Mouse (Mus musculus) embryonic facial prominence, embryonic 11.5 days (tissue): Measurements from ENCODE around the gene Specc1. TPM values are rescaled to one million over a fixed set of nuclear protein-coding genes. Genes with fewer than 3 reads are reported as not detected.

Experiments
- ATAC-seq: fragments of 200-750 bp; cut with Nextera tagmentation; replicated peaks from 2 replicates; pipeline ENCODE4 v1.8.0; 2017; ENCODE audit warnings: low read depth; ENCODE audit not compliant: insufficient number of reproducible peaks, low FRiP score, low TSS enrichment
- DNase-seq: peaks from one replicate; pipeline ENCODE4 v3.0.0-alpha.2; 2015; ENCODE audit warnings: low spot score
- H3K27ac ChIP-seq: fragments of 300-500 bp; sonication (generic); replicated peaks from 2 replicates; pipeline ENCODE4 v1.5.1; 2014; ENCODE audit warnings: mild to moderate bottlenecking, low read depth, low read length, control low read depth
- H3K27me3 ChIP-seq: fragments of 300-500 bp; sonication (generic); 2 replicates; pipeline ENCODE4 v1.6.1; 2014; ENCODE audit warnings: mild to moderate bottlenecking, low read length, moderate library complexity, mixed read lengths; ENCODE audit not compliant: control insufficient read depth, insufficient read depth
- H3K36me3 ChIP-seq: fragments of 300-500 bp; sonication (generic); replicated peaks from 2 replicates; pipeline ENCODE4 v1.6.1; 2014; ENCODE audit warnings: low read depth, mild to moderate bottlenecking, low read length, moderate library complexity, mixed read lengths; ENCODE audit not compliant: control insufficient read depth, insufficient read depth
- H3K4me1 ChIP-seq: fragments of 300-500 bp; sonication (generic); 2 replicates; pipeline ENCODE4 v1.6.1; 2014; ENCODE audit warnings: low read length, mixed read lengths; ENCODE audit not compliant: control insufficient read depth, insufficient read depth
- H3K4me2 ChIP-seq: fragments of 300-500 bp; sonication (generic); 2 replicates; pipeline ENCODE4 v1.6.1; 2014; ENCODE audit warnings: low read depth, mild to moderate bottlenecking, control low read depth, low read length, moderate library complexity
- H3K4me3 ChIP-seq: fragments of 300-500 bp; sonication (generic); 2 replicates; pipeline ENCODE4 v1.5.1; 2014; ENCODE audit warnings: low read depth, low read length, control low read depth
- H3K9ac ChIP-seq: fragments of 300-500 bp; sonication (generic); replicated peaks from 2 replicates; pipeline ENCODE4 v1.6.1; 2014; ENCODE audit warnings: mild to moderate bottlenecking, control low read depth, low read length
- H3K9me3 ChIP-seq: fragments of 300-500 bp; sonication (generic); replicated peaks from 2 replicates; pipeline ENCODE4 v1.6.1; 2016; ENCODE audit warnings: mild to moderate bottlenecking, low read length, inconsistent platforms, mixed read lengths; ENCODE audit not compliant: control insufficient read depth
- WGBS: fragments of 180-500 bp; shearing (Covaris S2); extraction: QIAGEN DNeasy Blood & Tissue Kit; methylation state at CpG from one replicate; pipeline ENCODE4 v1.1.7; 2014; 5-methylcytosine and 5-hydroxymethylcytosine counted together
- polyA plus RNA-seq: library from polyadenylated mRNA; unstranded; fragments of >200 nt; fragmentation: Nextera tagmentation; extraction: Ambion mirVana; gene quantifications from 2 replicates; pipeline ENCODE4 v1.2.1, GENCODE M21; 2014

Specc1 gene
- polyA plus RNA-seq, 1 experiment from 2014 or later, result 17.2 TPM

DNA sequence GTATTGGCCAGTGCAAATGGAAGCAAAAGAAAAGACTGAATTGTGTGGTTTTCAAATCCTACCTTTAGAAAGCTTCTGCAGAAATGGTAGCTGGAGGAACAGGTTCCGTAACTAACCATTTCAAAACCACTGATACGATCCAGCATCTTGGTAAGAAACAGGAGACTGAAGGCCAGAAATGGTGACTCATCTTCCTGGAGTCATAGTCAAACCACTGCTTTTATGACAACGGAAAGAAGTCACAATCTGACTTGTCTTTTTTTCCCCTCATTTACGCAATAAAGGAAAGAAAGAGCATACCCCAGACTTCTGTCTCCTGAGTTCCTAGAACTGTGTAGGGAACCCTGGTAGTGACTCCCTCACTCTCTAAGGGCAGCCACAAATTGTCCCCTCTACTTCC lies 228.3 kb downstream of the Specc1 start:
- H3K9me3 ChIP-seq, result no peaks in the 10 kb centered on the region
- H3K4me3 ChIP-seq, result no peak overlapping the region
- H3K27me3 ChIP-seq, result no peaks in the 10 kb centered on the region
- ATAC-seq, result no peak
- no peak overlapping the region for H3K4me2 ChIP-seq
- DNase-seq, result no peak
- 90% methylated on average over 4 of the region's 4 CpGs for WGBS
- no peaks in the 10 kb centered on the region for H3K36me3 ChIP-seq
- no peak overlapping the region for H3K9ac ChIP-seq
- no peak overlapping the region for H3K27ac ChIP-seq
- no peaks in the 10 kb centered on the region for H3K4me1 ChIP-seq

GRCm38 (mm10) chr11:62187074-62187473 lies 230.5 kb downstream of the Specc1 start:
- ATAC-seq, result no peak
- Histone ChIP-seq H3K4me1 (no peaks in the 10 kb centered on the region), H3K4me2 (no peak overlapping the region), H3K4me3 (no peak overlapping the region), H3K27ac (no peak overlapping the region), H3K9ac (no peak overlapping the region), H3K36me3 (no peaks in the 10 kb centered on the region; the same call in 1 of the 2 replicates), H3K9me3 (no peaks in the 10 kb centered on the region), H3K27me3 (no peaks in the 10 kb centered on the region)
- no peak for DNase-seq
- 91% methylated on average over 8 of the region's 8 CpGs for whole genome bisulfite sequencing

DNA sequence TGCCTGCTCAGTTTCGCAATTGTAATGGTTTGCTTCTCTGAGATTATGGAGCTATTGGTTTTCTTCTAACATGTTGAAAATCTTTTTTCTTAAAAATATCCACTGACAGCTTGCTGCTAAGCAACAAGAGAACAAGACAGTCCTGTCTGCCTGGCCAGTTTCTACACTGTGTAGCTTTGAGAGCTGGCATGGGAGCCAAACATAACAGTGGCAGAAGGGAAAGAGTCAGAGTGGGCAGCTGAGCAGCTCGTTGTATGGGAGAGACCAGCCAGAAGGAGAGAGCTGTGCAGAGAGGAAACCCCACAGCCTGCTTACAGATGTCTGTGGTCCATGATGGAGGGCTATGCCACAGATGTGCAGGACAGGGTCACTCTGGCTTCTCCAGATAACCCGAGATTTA lies 235.5 kb downstream of the Specc1 start:
- no peaks in the 10 kb centered on the region for H3K9me3 ChIP-seq
- H3K4me1 ChIP-seq, result no peaks in the 10 kb centered on the region
- no peak for DNase-seq
- H3K9ac ChIP-seq, result no peak overlapping the region
- 87% methylated on average over 3 of the region's 3 CpGs for WGBS
- no peak overlapping the region for H3K27ac ChIP-seq
- no peak for ATAC-seq
- no peak overlapping the region for H3K4me3 ChIP-seq
- no peaks in the 10 kb centered on the region; the same call in 1 of the 2 replicates for H3K36me3 ChIP-seq
- H3K4me2 ChIP-seq, result no peak overlapping the region
- no peaks in the 10 kb centered on the region for H3K27me3 ChIP-seq

- no peak for ATAC-seq
- Histone ChIP-seq H3K4me2 (no peak overlapping the region), H3K4me1 (no peaks in the 10 kb centered on the region), H3K9ac (no peak overlapping the region), H3K27ac (no peak overlapping the region), H3K27me3 (no peaks in the 10 kb centered on the region), H3K36me3 (no peaks in the 10 kb centered on the region; the same call in 1 of the 2 replicates), H3K4me3 (no peak overlapping the region), H3K9me3 (no peaks in the 10 kb centered on the region)
- DNase-seq, result no peak
- 87% methylated on average over 3 of the region's 3 CpGs for WGBS
These were observed 236.6 kb downstream of the Specc1 start for GRCm38 (mm10) chr11:62193116-62193515.

- H3K4me3 ChIP-seq, result no peak overlapping the region
- no peak overlapping the region for H3K27ac ChIP-seq
- no peaks in the 10 kb centered on the region for H3K9me3 ChIP-seq
- no peak for ATAC-seq
- H3K36me3 ChIP-seq, result no peaks in the 10 kb centered on the region; the same call in 1 of the 2 replicates
- no peak overlapping the region for H3K4me2 ChIP-seq
- no peak for DNase-seq
- no peak overlapping the region for H3K9ac ChIP-seq
- H3K27me3 ChIP-seq, result no peaks in the 10 kb centered on the region
- H3K4me1 ChIP-seq, result no peaks in the 10 kb centered on the region
These were observed 237.7 kb downstream of the Specc1 start for GRCm38 (mm10) chr11:62194217-62194616.

DNA sequence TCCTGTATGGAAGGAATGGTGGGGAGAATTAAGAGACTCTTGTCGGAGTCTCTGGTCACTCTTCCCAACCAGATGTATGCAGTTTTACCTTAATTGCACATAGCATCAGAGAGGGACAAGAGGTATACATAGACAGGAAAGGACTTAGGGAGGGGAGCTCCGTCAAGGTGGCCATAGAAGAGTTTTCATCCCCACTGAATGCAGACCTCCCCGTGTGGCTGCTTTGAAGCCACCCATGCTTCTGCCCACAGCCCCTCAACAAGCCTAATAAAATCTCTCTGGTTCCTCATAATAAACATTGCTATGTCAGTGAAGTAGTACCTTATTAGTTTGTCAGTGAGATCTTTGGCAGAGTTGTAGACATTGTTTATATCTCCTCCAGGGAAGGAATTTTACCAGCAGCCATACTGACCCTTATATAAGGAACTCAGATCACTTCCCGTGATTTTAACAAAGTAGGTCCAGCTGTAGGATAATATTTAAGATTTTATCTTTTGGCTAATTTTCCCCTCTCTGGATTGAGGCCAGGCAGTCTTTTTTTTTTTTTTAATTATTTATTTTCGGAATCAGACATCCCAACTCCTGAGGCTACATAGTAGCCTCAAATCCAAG lies 244.4 kb downstream of the Specc1 start:
- Histone ChIP-seq H3K36me3 (no peaks in the 10 kb centered on the region), H3K4me1 (no peaks in the 10 kb centered on the region), H3K4me3 (no peak overlapping the region), H3K4me2 (no peak overlapping the region), H3K27ac (no peak overlapping the region), H3K27me3 (no peaks in the 10 kb centered on the region), H3K9me3 (no peaks in the 10 kb centered on the region), H3K9ac (no peak overlapping the region)
- ATAC-seq, result no peak
- 72% methylated on average over 5 of the region's 5 CpGs for WGBS
- peak; percentile 3 for DNase-seq

DNA sequence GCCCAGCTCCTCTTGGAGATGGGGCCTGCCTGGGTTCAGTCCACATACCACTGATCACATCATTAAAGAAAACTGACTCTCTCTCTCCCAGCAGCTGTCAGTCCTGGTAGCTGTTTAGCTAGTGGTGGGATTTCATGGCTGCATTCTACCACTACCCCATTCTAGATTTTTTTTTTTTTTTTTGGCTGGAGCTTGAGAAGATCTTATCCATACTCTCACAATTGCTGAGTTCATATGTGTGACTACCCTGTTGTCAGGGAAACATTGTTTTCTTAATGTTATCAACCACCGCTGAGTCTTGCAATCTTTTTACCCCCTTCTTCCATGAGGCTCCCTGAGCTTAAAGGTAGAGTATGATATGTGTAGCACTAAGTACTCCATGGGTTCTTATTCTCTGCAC lies 246.1 kb downstream of the Specc1 start:
- H3K4me1 ChIP-seq, result no peaks in the 10 kb centered on the region
- ATAC-seq, result no peak
- no peak overlapping the region for H3K4me2 ChIP-seq
- no peak overlapping the region for H3K27ac ChIP-seq
- no peak overlapping the region for H3K4me3 ChIP-seq
- DNase-seq, result no peak
- WGBS, result 92% methylated on average over 1 of the region's 1 CpGs
- no peaks in the 10 kb centered on the region for H3K27me3 ChIP-seq
- H3K9me3 ChIP-seq, result no peaks in the 10 kb centered on the region
- H3K9ac ChIP-seq, result no peak overlapping the region
- no peaks in the 10 kb centered on the region for H3K36me3 ChIP-seq

DNA sequence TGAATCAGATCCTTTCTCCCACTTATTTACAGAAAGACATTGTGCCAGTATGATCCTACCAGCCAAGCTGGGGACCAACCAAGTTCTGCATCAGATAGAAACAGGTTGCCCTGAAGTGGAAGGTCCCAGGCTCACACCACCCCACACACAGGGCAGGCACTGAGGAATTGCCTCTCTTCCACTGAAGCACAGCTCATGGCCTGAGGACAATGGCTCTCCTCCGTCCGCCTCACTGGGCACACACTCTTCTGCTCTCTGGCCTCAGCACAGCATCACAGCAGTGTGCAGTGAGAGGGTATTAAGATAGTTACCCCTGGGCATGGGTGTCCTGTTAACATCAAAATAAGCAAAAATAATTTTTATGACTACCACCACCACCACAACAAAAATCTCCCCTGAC lies 252.5 kb downstream of the Specc1 start:
- H3K36me3 ChIP-seq, result no peaks in the 10 kb centered on the region
- no peaks in the 10 kb centered on the region for H3K9me3 ChIP-seq
- H3K27me3 ChIP-seq, result no peaks in the 10 kb centered on the region
- DNase-seq, result no peak
- no peak for ATAC-seq
- WGBS, result 80% methylated on average over 2 of the region's 2 CpGs
- H3K4me3 ChIP-seq, result no peak overlapping the region
- H3K4me1 ChIP-seq, result no peaks in the 10 kb centered on the region
- H3K27ac ChIP-seq, result no peak overlapping the region
- no peak overlapping the region for H3K9ac ChIP-seq
- no peak overlapping the region for H3K4me2 ChIP-seq
